Mouse (Mus musculus) neural tube, embryonic 13.5 days (tissue): ENCODE measurements around the gene Zfp456. TPM values are rescaled to one million over a fixed set of nuclear protein-coding genes. Genes with fewer than 3 reads are reported as not detected.
"Not testable (repeated sequence)": the region's sequence is repeated elsewhere in the genome, so short reads cannot be mapped to it uniquely, and the experiment has no call there.

ENCODE experiments used
- ATAC-seq: fragments of 200-750 bp; cut with Nextera tagmentation; 2 replicates; pipeline ENCODE4 v1.8.0; 2017; ENCODE audit warnings: low read depth, mild to moderate bottlenecking, moderate TSS enrichment, moderate library complexity
- H3K27ac ChIP-seq: fragments of 300-500 bp; sonication (generic); replicated peaks from 2 replicates; pipeline ENCODE4 v1.5.1; 2015; ENCODE audit warnings: moderate library complexity, mild to moderate bottlenecking, inconsistent platforms
- H3K27me3 ChIP-seq: fragments of 300-500 bp; sonication (generic); 2 replicates; pipeline ENCODE4 v1.6.1; 2015; ENCODE audit warnings: mild to moderate bottlenecking, inconsistent platforms
- H3K36me3 ChIP-seq: fragments of 300-500 bp; sonication (generic); 2 replicates; pipeline ENCODE4 v1.6.1; 2015; ENCODE audit warnings: mild to moderate bottlenecking, inconsistent platforms
- H3K4me1 ChIP-seq: fragments of 300-500 bp; sonication (generic); replicated peaks from 2 replicates; pipeline ENCODE4 v1.6.1; 2015; ENCODE audit warnings: inconsistent platforms
- H3K4me2 ChIP-seq: fragments of 300-500 bp; sonication (generic); 2 replicates; pipeline ENCODE4 v1.6.1; 2015; ENCODE audit warnings: inconsistent platforms, mild to moderate bottlenecking, moderate library complexity
- H3K4me3 ChIP-seq: fragments of 300-500 bp; sonication (generic); 2 replicates; pipeline ENCODE4 v1.5.1; 2015; ENCODE audit warnings: mild to moderate bottlenecking, inconsistent platforms
- H3K9ac ChIP-seq: fragments of 300-500 bp; sonication (generic); 2 replicates; pipeline ENCODE4 v1.6.1; 2015; ENCODE audit warnings: moderate library complexity, mild to moderate bottlenecking, inconsistent platforms
- H3K9me3 ChIP-seq: fragments of 300-500 bp; sonication (generic); 2 replicates; pipeline ENCODE4 v1.6.1; 2016; ENCODE audit warnings: inconsistent platforms
- WGBS: fragments of 180-500 bp; shearing (Covaris S2); methylation state at CpG from one replicate; pipeline ENCODE4 v1.1.7; 2015; 5-methylcytosine and 5-hydroxymethylcytosine counted together
- polyA plus RNA-seq: library from polyadenylated mRNA; unstranded; fragments of >200 nt; fragmentation: Nextera tagmentation; extraction: Ambion mirVana; gene quantifications from 2 replicates; pipeline ENCODE4 v1.2.1, GENCODE M21; 2015

Zfp456 gene
- polyA plus RNA-seq, result 1.3 and 1.5 TPM in 2 replicates

GRCm38 (mm10) chr13:67375050-67375911 lies at the start of gene Zfp456, which contains the start of gene Gm28041:
TSS of gene Zfp456 (minus strand) at chr13:67375810.
TSS of gene Gm28041 (minus strand) at chr13:67375733.
- WGBS, result 24% methylated on average over 15 of the region's 15 CpGs
- Histone ChIP-seq H3K9ac (peak within 1 kb of the TSS; percentile 43; the same call in 1 of the 2 replicates), H3K4me3 (peak within 1 kb of the TSS; percentile 39), H3K4me2 (peak within 1 kb of the TSS; percentile 56)
- H3K27ac ChIP-seq, H3K4me1 ChIP-seq, H3K27me3 ChIP-seq, H3K36me3 ChIP-seq, H3K9me3 ChIP-seq: not testable (repeated sequence)
- ATAC-seq, result peak; percentile 92

- H3K4me2 ChIP-seq, H3K9ac ChIP-seq, H3K9me3 ChIP-seq, ATAC-seq, H3K27me3 ChIP-seq, H3K36me3 ChIP-seq, H3K27ac ChIP-seq, H3K4me3 ChIP-seq, H3K4me1 ChIP-seq: not testable (repeated sequence)
- WGBS, result 84% methylated on average over 2 of the region's 2 CpGs
Observed at GRCm38 (mm10) chr13:67422532-67422931, 46.9 kb upstream of the Zfp456 start.

- peak within 1 kb of the TSS; percentile 92 for H3K4me2 ChIP-seq
- peak; percentile 81 for ATAC-seq
- no peaks in the 10 kb centered on the region for H3K9me3 ChIP-seq
- 3% methylated on average over 22 of the region's 22 CpGs for WGBS
- H3K9ac ChIP-seq, result peak within 1 kb of the TSS; percentile 72
- H3K36me3 ChIP-seq, result no peaks in the 10 kb centered on the region
- peak within 1 kb of the TSS; percentile 65 for H3K4me3 ChIP-seq
- 0 out of 2 replicates have a peak, but pooled peaks cover 4% of the 10 kb centered on the region for H3K27me3 ChIP-seq
- no peak within 1 kb of the TSS for H3K27ac ChIP-seq
- H3K4me1 ChIP-seq, result peaks cover 7% of the 10 kb centered on the region
Observed at GRCm38 (mm10) chr13:67421207-67421857, 45.7 kb upstream of the Zfp456 start, which contains the start of gene Zfp459. TSS of gene Zfp459 (minus strand) at chr13:67421418.

GRCm38 (mm10) chr13:67420558-67421206 lies 45.1 kb upstream of the Zfp456 start:
- Histone ChIP-seq H3K4me1 (peaks cover 7% of the 10 kb centered on the region), H3K27ac (no peak overlapping the region), H3K9me3 (no peaks in the 10 kb centered on the region), H3K4me3 (peak overlapping the region; percentile 65), H3K9ac (peak overlapping the region; percentile 72), H3K4me2 (peak overlapping the region; percentile 92), H3K27me3 (0 out of 2 replicates have a peak, but pooled peaks cover 4% of the 10 kb centered on the region), H3K36me3 (no peaks in the 10 kb centered on the region)
- peak; percentile 56; the same call in 1 of the 2 replicates for ATAC-seq
- 34% methylated on average over 11 of the region's 11 CpGs for WGBS

GRCm38 (mm10) chr13:67416811-67417210 lies 41.2 kb upstream of the Zfp456 start:
- Histone ChIP-seq H3K36me3 (no peaks in the 10 kb centered on the region), H3K4me1 (peaks cover 7% of the 10 kb centered on the region), H3K9me3 (no peaks in the 10 kb centered on the region), H3K4me3 (no peak overlapping the region), H3K4me2 (no peak overlapping the region), H3K27me3 (no peaks in the 10 kb centered on the region), H3K9ac (no peak overlapping the region), H3K27ac (no peak overlapping the region)
- 93% methylated on average over 3 of the region's 3 CpGs for WGBS
- ATAC-seq, result no peak

GRCm38 (mm10) chr13:67415759-67416158 lies 40.1 kb upstream of the Zfp456 start:
- H3K36me3 ChIP-seq, result no peaks in the 10 kb centered on the region
- no peak for ATAC-seq
- H3K4me2 ChIP-seq, result no peak overlapping the region
- H3K9me3 ChIP-seq, result no peaks in the 10 kb centered on the region
- H3K4me3 ChIP-seq, result no peak overlapping the region
- WGBS, result 86% methylated on average over 6 of the region's 6 CpGs
- no peak overlapping the region for H3K27ac ChIP-seq
- H3K9ac ChIP-seq, result no peak overlapping the region
- H3K27me3 ChIP-seq, result no peaks in the 10 kb centered on the region
- H3K4me1 ChIP-seq, result peaks cover 3% of the 10 kb centered on the region

- not testable (repeated sequence) for H3K4me1 ChIP-seq, H3K4me2 ChIP-seq, H3K9ac ChIP-seq, H3K9me3 ChIP-seq, H3K27me3 ChIP-seq, H3K4me3 ChIP-seq, H3K36me3 ChIP-seq, ATAC-seq, H3K27ac ChIP-seq
- WGBS, result 69% methylated on average over 3 of the region's 3 CpGs
Observed at GRCm38 (mm10) chr13:67413634-67414033, 38.0 kb upstream of the Zfp456 start.

GRCm38 (mm10) chr13:67399183-67399903 lies 23.7 kb upstream of the Zfp456 start, which contains the start of gene Zfp429:
TSS of gene Zfp429 (minus strand) at chr13:67399819.
- H3K9me3 ChIP-seq, H3K27ac ChIP-seq, H3K27me3 ChIP-seq, H3K36me3 ChIP-seq, H3K4me1 ChIP-seq: not testable (repeated sequence)
- Histone ChIP-seq H3K4me3 (peak within 1 kb of the TSS; percentile 57), H3K9ac (peak within 1 kb of the TSS; percentile 73), H3K4me2 (peak within 1 kb of the TSS; percentile 69)
- WGBS, result 3% methylated on average over 16 of the region's 16 CpGs
- ATAC-seq, result peak; percentile 97

- H3K27ac ChIP-seq, H3K4me2 ChIP-seq, ATAC-seq, H3K9me3 ChIP-seq, H3K4me3 ChIP-seq, H3K4me1 ChIP-seq, H3K9ac ChIP-seq, H3K36me3 ChIP-seq, H3K27me3 ChIP-seq: not testable (repeated sequence)
- WGBS, result 60% methylated on average over 3 of the region's 3 CpGs
Observed at GRCm38 (mm10) chr13:67376255-67376654, 645 bp upstream of the Zfp456 start.

GRCm38 (mm10) chr13:67360131-67360744 lies 15.4 kb downstream of the Zfp456 start, which contains the start of the genes Gm28044 and Zfp953:
TSS of gene Gm28044 (minus strand) at chr13:67360536.
TSS of gene Zfp953 (minus strand) at chr13:67360605.
- peak within 1 kb of the TSS; percentile 72 for H3K9ac ChIP-seq
- ATAC-seq, result peak; percentile 96
- H3K36me3 ChIP-seq, result no peaks in the 10 kb centered on the region
- no peaks in the 10 kb centered on the region for H3K9me3 ChIP-seq
- H3K27me3 ChIP-seq, result no peaks in the 10 kb centered on the region
- peak within 1 kb of the TSS; percentile 38; the same call in 1 of the 2 replicates for H3K27ac ChIP-seq
- WGBS, result 0% methylated on average over 15 of the region's 15 CpGs
- H3K4me1 ChIP-seq, result peaks cover 13% of the 10 kb centered on the region
- H3K4me2 ChIP-seq, result peak within 1 kb of the TSS; percentile 84
- peak within 1 kb of the TSS; percentile 76 for H3K4me3 ChIP-seq

- Histone ChIP-seq H3K4me1 (no peaks in the 10 kb centered on the region), H3K36me3 (no peaks in the 10 kb centered on the region), H3K9ac (no peak overlapping the region), H3K9me3 (no peaks in the 10 kb centered on the region), H3K27ac (no peak overlapping the region), H3K27me3 (no peaks in the 10 kb centered on the region), H3K4me2 (no peak overlapping the region), H3K4me3 (no peak overlapping the region)
- ATAC-seq, result no peak
Observed at GRCm38 (mm10) chr13:67351854-67352253, 23.8 kb downstream of the Zfp456 start.
